Mouse (Mus musculus) myocyte (in vitro differentiated cells): ENCODE measurements around the gene P4htm. TPM values are rescaled to one million over a fixed set of nuclear protein-coding genes. Genes with fewer than 3 reads are reported as not detected.
A peak's percentile ranks its signal among the peaks of the same experiment; 100 is the strongest.

Source experiments
- H3K27me3 ChIP-seq: one replicate; pipeline ENCODE4 v1.6.1; 2011; ENCODE audit not compliant: control insufficient read depth, insufficient read depth, insufficient read length
- H3K36me3 ChIP-seq: one replicate; pipeline ENCODE4 v1.6.1; 2011; ENCODE audit not compliant: control insufficient read depth, insufficient read depth
- H3K4me2 ChIP-seq: one replicate; pipeline ENCODE4 v1.6.1; 2011; ENCODE audit warnings: low read depth, control low read depth
- H3K4me3 ChIP-seq: one replicate; pipeline ENCODE4 v1.5.1; 2011; ENCODE audit warnings: mild to moderate bottlenecking, control low read depth, moderate library complexity
- H3K79me2 ChIP-seq: one replicate; pipeline ENCODE4 v1.6.1; 2011; ENCODE audit not compliant: control insufficient read depth, insufficient read depth
- H3ac ChIP-seq: one replicate; pipeline ENCODE4 v1.6.1; 2011; ENCODE audit not compliant: control insufficient read depth, insufficient read length
- CEBPB ChIP-seq: IDR thresholded peaks from 2 replicates; pipeline ENCODE4 v1.6.1; 2011; ENCODE audit warnings: mild to moderate bottlenecking, moderate library complexity; ENCODE audit not compliant: poor library complexity, insufficient read depth, severe bottlenecking
- E2F4 ChIP-seq: IDR thresholded peaks from one replicate; pipeline ENCODE4 v1.6.1; 2011; ENCODE audit warnings: mild to moderate bottlenecking, control low read depth, moderate library complexity; ENCODE audit not compliant: insufficient read depth
- MAX ChIP-seq: IDR thresholded peaks from one replicate; pipeline ENCODE4 v1.6.1; 2011; ENCODE audit warnings: low read depth, mild to moderate bottlenecking, control low read depth
- MYOD1 ChIP-seq, 3 experiments: IDR thresholded peaks; one replicate each; pipeline ENCODE4 v1.6.1; 2011; ENCODE audit warnings: control low read depth in 2 of 3, low read depth in 2 of 3, mild to moderate bottlenecking in 2 of 3, moderate library complexity in 1 of 3; ENCODE audit not compliant: insufficient read length in 2 of 3, control insufficient read depth in 1 of 3
- MYOG ChIP-seq, 3 experiments: IDR thresholded peaks; one replicate each; pipeline ENCODE4 v1.6.1; 2011; ENCODE audit warnings: control low read depth in 2 of 3, low read depth in 2 of 3, mild to moderate bottlenecking in 2 of 3; ENCODE audit not compliant: insufficient read length in 2 of 3, control insufficient read depth in 1 of 3, insufficient read depth in 1 of 3
- POLR2A ChIP-seq: IDR thresholded peaks from one replicate; pipeline ENCODE4 v1.6.1; 2011; ENCODE audit warnings: low read depth, mild to moderate bottlenecking, control low read depth, moderate library complexity; ENCODE audit not compliant: insufficient read length
- POLR2AphosphoS2 ChIP-seq: IDR thresholded peaks from one replicate; pipeline ENCODE4 v1.6.1; 2011; ENCODE audit warnings: low read depth, control low read depth; ENCODE audit not compliant: insufficient read length
- REST ChIP-seq: IDR thresholded peaks from one replicate; pipeline ENCODE4 v1.6.1; 2011; ENCODE audit warnings: mild to moderate bottlenecking, control low read depth, moderate library complexity; ENCODE audit not compliant: insufficient read depth, insufficient read length
- SRF ChIP-seq: IDR thresholded peaks from one replicate; pipeline ENCODE4 v1.6.1; 2011; ENCODE audit warnings: low read depth; ENCODE audit not compliant: control insufficient read depth, insufficient read length
- TCF12 ChIP-seq: IDR thresholded peaks from one replicate; pipeline ENCODE4 v1.6.1; 2011; ENCODE audit warnings: mild to moderate bottlenecking, control low read depth; ENCODE audit not compliant: poor library complexity, insufficient read depth, severe bottlenecking
- TCF3 ChIP-seq: IDR thresholded peaks from one replicate; pipeline ENCODE4 v1.6.1; 2011; ENCODE audit warnings: low read depth, control low read depth; ENCODE audit not compliant: insufficient read length
- USF1 ChIP-seq: IDR thresholded peaks from one replicate; pipeline ENCODE4 v1.6.1; 2011; ENCODE audit warnings: low read depth, mild to moderate bottlenecking, control low read depth, moderate library complexity
- polyA plus RNA-seq: library from polyadenylated mRNA; unstranded; fragments of >200 nt; fragmentation: generic; extraction: Trizol; gene quantifications from one replicate; pipeline ENCODE4 v1.2.1, GENCODE M21; 2012; ENCODE audit warnings: missing spikeins

P4htm gene
- polyA plus RNA-seq, 1 experiment = 0.94 TPM

DNA sequence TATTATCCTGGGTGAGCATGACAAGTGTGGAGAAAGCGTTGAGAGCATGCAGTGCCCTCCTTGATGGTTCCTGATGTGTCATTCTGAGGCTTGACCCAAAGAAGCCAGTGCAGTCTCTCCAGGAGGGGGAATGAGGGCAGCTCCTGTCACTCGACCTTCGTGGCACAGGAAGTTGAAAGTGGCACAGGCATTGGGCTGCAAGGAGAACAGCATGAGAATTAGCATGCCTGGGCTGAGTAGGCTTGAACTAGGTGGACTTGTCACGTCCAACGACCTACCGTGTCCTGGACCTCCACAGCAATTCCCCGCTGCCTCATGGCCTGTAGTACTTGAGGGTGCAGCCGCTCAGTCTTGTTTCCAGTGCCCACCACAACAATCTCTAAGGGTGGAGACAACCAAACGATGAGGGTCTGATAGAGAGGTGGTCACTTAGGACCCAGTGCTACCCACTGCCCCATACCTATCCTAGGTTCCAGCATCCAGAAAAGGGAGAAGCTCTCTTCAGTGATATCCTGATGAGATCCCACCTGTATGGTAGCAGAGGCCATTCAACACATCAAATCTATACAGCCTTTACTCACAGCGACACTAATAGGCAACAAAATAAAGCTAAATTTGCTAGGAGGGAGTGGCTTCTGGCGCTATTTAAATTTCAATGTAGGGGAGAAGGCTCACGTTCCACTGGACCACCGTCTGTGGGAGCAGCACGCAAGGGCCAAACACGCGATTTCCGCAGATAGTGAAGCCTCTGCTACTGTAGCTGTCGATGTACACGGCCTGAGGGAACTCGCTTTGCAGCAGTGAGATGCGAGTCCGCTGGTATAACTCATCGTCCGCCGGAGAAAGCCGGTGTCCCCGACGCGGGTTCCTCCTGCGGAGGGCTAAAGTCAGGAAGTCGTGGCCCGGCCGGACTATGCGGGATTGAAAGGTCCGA, 31.3 kb downstream of the P4htm start:
- Histone ChIP-seq H3K4me2 (peak overlapping the region; percentile 99), H3K36me3 (peaks cover 10% of the 10 kb centered on the region), H3K27me3 (no peaks in the 10 kb centered on the region), H3K4me3 (peak overlapping the region; percentile 82), H3ac (peak overlapping the region; percentile 55), H3K79me2 (peaks cover 13% of the 10 kb centered on the region)
- no peak for TF ChIP-seq POLR2A
- TF ChIP-seq CEBPB = no peak
- no peak for TF ChIP-seq SRF
- no peak for TF ChIP-seq USF1
- no peak for TF ChIP-seq MYOG (IDR thresholded peaks at IDR 0.05; ENCODE audit: control insufficient read depth in 1 of 3, insufficient read depth in 1 of 3, insufficient read length in 2 of 3, low read depth in 2 of 3)
- TF ChIP-seq REST = no peak

DNA sequence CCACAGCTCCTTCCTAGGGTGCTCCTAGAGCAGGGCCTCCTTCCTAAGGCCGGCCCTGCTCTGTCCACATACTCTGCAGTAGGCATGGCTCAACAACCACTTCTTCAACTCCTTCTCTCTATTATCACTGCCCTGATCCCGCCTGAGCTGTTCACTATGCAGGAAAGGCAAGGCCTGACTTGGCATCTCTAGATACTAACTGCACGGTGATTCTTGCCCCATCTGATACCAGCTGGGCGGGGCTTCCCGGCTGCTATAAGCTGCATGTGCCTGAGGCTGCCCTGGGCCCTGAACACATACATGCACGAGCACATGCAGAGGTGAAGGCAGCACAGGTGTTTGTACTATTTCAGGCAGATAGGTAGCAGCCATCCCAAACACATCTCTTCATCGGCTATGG, 33.3 kb downstream of the P4htm start:
- Histone ChIP-seq H3K27me3 (no peaks in the 10 kb centered on the region), H3K36me3 (peaks cover 12% of the 10 kb centered on the region), H3K79me2 (peaks cover 20% of the 10 kb centered on the region), H3ac (no peak overlapping the region), H3K4me2 (no peak overlapping the region), H3K4me3 (no peak overlapping the region)
- TF ChIP-seq E2F4 (no peak), POLR2AphosphoS2 (peak; percentile 43), MYOD1 (IDR thresholded peaks at IDR 0.05; ENCODE audit: control insufficient read depth in 1 of 3, insufficient read length in 2 of 3, low read depth in 2 of 3) (no peak), SRF (no peak), MAX (no peak), MYOG (IDR thresholded peaks at IDR 0.05; ENCODE audit: control insufficient read depth in 1 of 3, insufficient read depth in 1 of 3, insufficient read length in 2 of 3, low read depth in 2 of 3) (no peak)

DNA sequence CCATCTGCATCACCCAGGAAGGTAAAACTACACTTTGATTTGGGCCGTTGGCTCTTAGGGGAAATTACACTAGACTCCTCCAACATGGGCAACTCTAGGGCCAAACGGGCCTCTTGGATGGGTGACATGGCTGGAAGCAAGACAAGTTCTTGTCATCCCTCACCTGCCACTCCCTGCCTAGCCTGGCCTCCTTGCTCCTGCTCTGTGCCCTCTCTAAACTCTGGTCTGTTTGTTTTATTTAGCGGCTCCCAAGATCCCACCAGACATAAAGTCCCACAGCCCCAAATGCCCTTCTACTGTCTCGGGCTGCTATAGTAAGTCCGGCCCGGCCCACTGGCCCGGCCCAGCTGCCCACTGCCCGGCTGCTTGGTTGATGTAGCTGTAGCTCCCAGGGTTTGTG, 33.8 kb downstream of the P4htm start:
- no peak overlapping the region for H3K4me3 ChIP-seq
- H3K27me3 ChIP-seq = no peaks in the 10 kb centered on the region
- TF ChIP-seq REST = no peak
- TF ChIP-seq USF1 = no peak
- no peak for TF ChIP-seq MYOG (IDR thresholded peaks at IDR 0.05; ENCODE audit: control insufficient read depth in 1 of 3, insufficient read depth in 1 of 3, insufficient read length in 2 of 3, low read depth in 2 of 3)
- TF ChIP-seq SRF = no peak
- TF ChIP-seq POLR2AphosphoS2 = no peak
- TF ChIP-seq E2F4 = no peak
- TF ChIP-seq CEBPB = no peak
- TF ChIP-seq TCF3 = no peak
- TF ChIP-seq MAX = no peak
- TF ChIP-seq MYOD1 (IDR thresholded peaks at IDR 0.05; ENCODE audit: control insufficient read depth in 1 of 3, insufficient read length in 2 of 3, low read depth in 2 of 3) = no peak
- no peak for TF ChIP-seq POLR2A
- no peak for TF ChIP-seq TCF12
- H3K79me2 ChIP-seq = peaks cover 20% of the 10 kb centered on the region
- no peak overlapping the region for H3K4me2 ChIP-seq
- peaks cover 16% of the 10 kb centered on the region for H3K36me3 ChIP-seq
- no peak overlapping the region for H3ac ChIP-seq

DNA sequence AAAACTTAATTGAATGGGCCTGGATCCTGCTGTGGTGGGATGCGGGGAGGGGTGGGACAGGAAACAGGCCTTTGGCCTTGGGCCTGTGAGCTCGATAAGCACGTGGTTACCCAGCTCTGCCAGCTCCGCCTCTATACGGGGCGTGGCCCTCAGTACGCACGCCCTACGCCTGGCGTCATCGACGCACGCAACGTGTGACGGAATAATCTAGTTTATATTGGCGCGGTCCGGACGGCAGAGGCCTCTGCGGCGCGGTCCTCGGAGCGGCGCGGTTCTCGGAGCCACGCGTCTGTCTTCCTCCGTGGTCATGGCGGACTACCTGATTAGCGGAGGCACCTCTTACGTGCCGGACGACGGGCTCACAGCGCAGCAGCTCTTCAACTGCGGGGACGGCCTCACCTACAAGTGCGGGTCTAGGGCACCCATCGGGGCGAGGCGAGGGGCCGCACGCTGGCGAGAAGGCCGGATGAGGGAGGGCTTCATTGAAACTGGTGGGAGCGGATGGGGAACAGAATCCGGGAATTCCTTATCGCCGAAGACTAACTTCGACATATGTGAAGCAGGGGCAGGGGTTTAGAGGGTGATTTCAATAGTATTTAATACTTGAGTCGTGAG, 37.1 kb downstream of the P4htm start, which contains the start of gene Impdh2:
Impdh2 (plus strand) TSS at position 60 of the 615 bp plus-strand sequence.
- H3K4me3 ChIP-seq = peak within 1 kb of the TSS; percentile 40
- peaks cover 34% of the 10 kb centered on the region for H3K36me3 ChIP-seq
- no peaks in the 10 kb centered on the region for H3K27me3 ChIP-seq
- H3ac ChIP-seq = peak within 1 kb of the TSS; percentile 9
- H3K4me2 ChIP-seq = peak within 1 kb of the TSS; percentile 87
- TF ChIP-seq MYOD1 (IDR thresholded peaks at IDR 0.05; ENCODE audit: control insufficient read depth in 1 of 3, insufficient read length in 2 of 3, low read depth in 2 of 3) = no peak
- no peak for TF ChIP-seq REST
- TF ChIP-seq MAX = peak; percentile 19
- peak; percentile 33 for TF ChIP-seq USF1
- TF ChIP-seq SRF = peak; percentile 41
- TF ChIP-seq POLR2A = peak; percentile 91
- peak; percentile 99 for TF ChIP-seq POLR2AphosphoS2
- peaks cover 20% of the 10 kb centered on the region for H3K79me2 ChIP-seq
